Mouse (Mus musculus): Measurements from ENCODE around the gene Gm853. TPM values are rescaled to one million over a fixed set of nuclear protein-coding genes. Genes with fewer than 3 reads are reported as not detected.

Gene Gm853
- 0.84 TPM in 1 of 2 replicates, not detected in the other for polyA plus RNA-seq (2016; fragmentation: Nextera tagmentation; extraction: Ambion mirVana)

DNA sequence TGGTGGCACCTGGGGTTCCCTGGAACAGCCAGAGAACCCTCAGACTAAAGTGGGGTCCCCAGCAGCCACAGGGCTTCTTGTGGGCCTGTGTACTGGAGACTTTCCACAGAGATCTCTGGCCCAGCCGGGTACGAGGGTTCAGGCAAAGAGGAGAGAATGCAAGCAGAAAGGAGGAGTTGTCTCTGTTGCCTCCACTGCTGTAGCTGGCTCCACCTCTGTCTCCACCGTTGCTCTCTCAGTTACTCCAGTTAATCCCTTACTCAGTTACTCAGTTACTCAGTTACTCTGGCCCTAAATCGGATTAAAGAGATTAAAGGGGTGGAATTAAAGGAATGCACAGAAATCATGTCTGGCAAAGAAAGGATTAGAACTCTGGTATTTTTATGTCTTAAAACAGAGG, at the start of gene Gm853:
Gm853 (minus strand) TSS at position 223 of the 400 bp plus-strand sequence.
- Histone ChIP-seq H3K36me3 (no peaks in the 10 kb centered on the region), H3K4me1 (replicated peaks) (no peaks in the 10 kb centered on the region), H3K27me3 (ENCODE audit: insufficient read depth, poor library complexity, severe bottlenecking) (no peaks in the 10 kb centered on the region; the same call in 1 of the 2 replicates), H3K4me3 (no peak within 1 kb of the TSS), H3K27ac (no peak within 1 kb of the TSS), H3K9me3 (no peaks in the 10 kb centered on the region)
- WGBS = 65% methylated on average over 4 of the region's 4 CpGs
- DNase-seq (ENCODE audit: low spot score) = no peak

DNA sequence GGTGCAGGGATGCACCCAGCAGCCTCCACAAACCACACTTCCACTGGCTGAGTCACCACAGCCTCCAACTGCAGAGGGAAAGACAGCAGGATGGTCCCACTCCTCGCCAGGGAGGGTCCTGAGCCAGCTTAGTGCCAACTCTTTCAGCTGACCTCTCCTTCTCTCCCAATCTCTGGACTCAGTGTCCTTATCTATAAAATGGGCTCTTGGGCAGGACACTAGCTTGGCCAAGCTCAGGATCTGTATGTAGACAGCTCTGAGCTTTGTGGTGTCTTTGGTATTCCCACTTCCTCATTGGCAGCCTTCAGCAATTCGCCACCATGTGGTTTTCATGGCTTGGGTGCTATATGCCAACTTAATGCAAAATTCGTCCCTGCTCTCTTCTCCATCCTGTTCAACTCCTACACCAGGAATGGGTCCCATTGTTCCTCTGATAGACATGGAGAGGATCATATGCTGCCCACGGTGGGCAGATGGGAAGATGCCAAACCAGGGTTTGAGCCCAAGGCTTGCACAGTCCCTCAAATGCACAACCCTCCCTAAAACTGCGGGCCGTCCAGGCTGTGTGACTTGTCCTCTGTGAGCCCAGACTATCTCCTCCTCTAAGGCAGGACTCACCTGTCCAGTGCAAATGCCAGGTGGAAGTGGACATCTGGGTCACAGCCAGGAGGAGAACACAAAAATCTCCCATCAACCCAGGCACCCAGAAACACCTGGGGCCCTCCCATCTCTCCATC, 48.6 kb upstream of the Gm853 start:
- Histone ChIP-seq H3K27ac (no peak overlapping the region), H3K36me3 (peaks cover 4% of the 10 kb centered on the region; the same call in 1 of the 2 replicates), H3K27me3 (ENCODE audit: insufficient read depth, poor library complexity, severe bottlenecking) (peaks cover 41% of the 10 kb centered on the region), H3K4me1 (replicated peaks) (peaks cover 54% of the 10 kb centered on the region), H3K9me3 (no peaks in the 10 kb centered on the region), H3K4me3 (no peak overlapping the region)
- DNase-seq (ENCODE audit: low spot score) = no peak
- 86% methylated on average over 6 of the region's 6 CpGs for WGBS

- H3K9me3 ChIP-seq = no peaks in the 10 kb centered on the region
- peaks cover 35% of the 10 kb centered on the region for H3K27me3 ChIP-seq (ENCODE audit: insufficient read depth, poor library complexity, severe bottlenecking)
- no peak overlapping the region for H3K27ac ChIP-seq
- H3K36me3 ChIP-seq = peaks cover 4% of the 10 kb centered on the region; the same call in 1 of the 2 replicates
- no peak for DNase-seq (ENCODE audit: low spot score)
- H3K4me3 ChIP-seq = no peak overlapping the region
- peaks cover 54% of the 10 kb centered on the region for H3K4me1 ChIP-seq (replicated peaks)
- 88% methylated on average over 8 of the region's 8 CpGs for WGBS
Measured at GRCm38 (mm10) chr4:130270089-130270488, 47.9 kb upstream of the Gm853 start.

DNA sequence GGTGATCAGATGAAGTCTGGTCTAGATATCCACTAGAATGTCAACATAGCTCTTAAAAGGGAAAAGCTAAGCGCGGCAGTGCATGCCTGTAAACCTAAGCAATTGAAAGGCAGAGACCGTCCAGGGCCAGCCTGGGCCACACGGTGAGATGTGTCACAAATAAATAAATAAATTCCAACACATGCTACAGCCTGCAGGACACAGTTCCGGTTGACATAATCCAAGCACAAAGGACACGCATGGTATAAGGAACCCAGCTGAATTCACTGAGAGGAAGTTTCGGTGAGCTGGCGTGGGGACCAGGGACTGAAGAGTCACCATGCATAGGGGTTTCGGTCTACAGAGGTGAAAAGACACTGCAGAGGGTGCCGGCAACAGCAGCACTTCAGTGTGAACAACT, 46.5 kb upstream of the Gm853 start:
- peaks cover 54% of the 10 kb centered on the region for H3K4me1 ChIP-seq (replicated peaks)
- WGBS = 89% methylated on average over 10 of the region's 10 CpGs
- peaks cover 9% of the 10 kb centered on the region; the same call in 1 of the 2 replicates for H3K36me3 ChIP-seq
- no peak for DNase-seq (ENCODE audit: low spot score)
- H3K9me3 ChIP-seq = no peaks in the 10 kb centered on the region
- H3K27me3 ChIP-seq (ENCODE audit: insufficient read depth, poor library complexity, severe bottlenecking) = peaks cover 29% of the 10 kb centered on the region
- H3K4me3 ChIP-seq = no peak overlapping the region
- H3K27ac ChIP-seq = no peak overlapping the region

DNA sequence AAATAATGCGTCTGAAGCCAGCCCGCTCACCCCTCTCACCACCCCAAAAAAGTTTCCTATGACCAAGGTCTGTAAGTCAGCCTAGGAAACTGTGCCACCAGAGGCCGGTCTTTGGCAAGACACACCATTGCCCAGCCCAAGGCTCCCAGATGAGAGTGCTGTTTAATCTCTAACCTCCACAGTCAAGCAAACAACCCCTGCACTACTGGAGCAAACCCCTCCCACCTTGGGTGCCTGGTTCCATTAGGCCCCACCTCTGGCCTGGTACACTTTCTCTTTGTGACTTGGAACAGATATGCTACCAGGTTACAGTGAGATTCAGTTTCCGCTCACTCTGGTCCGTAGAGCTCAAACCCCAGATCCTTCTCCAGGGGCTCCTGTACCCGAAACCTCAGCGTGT, 44.9 kb upstream of the Gm853 start:
- Histone ChIP-seq H3K36me3 (peaks cover 25% of the 10 kb centered on the region), H3K4me1 (replicated peaks) (peaks cover 49% of the 10 kb centered on the region), H3K27ac (peak overlapping the region; percentile 46; the same call in 1 of the 2 replicates), H3K9me3 (no peaks in the 10 kb centered on the region), H3K27me3 (ENCODE audit: insufficient read depth, poor library complexity, severe bottlenecking) (peaks cover 24% of the 10 kb centered on the region), H3K4me3 (no peak overlapping the region)
- no peak for DNase-seq (ENCODE audit: low spot score)
- 85% methylated on average over 7 of the region's 7 CpGs for WGBS

DNA sequence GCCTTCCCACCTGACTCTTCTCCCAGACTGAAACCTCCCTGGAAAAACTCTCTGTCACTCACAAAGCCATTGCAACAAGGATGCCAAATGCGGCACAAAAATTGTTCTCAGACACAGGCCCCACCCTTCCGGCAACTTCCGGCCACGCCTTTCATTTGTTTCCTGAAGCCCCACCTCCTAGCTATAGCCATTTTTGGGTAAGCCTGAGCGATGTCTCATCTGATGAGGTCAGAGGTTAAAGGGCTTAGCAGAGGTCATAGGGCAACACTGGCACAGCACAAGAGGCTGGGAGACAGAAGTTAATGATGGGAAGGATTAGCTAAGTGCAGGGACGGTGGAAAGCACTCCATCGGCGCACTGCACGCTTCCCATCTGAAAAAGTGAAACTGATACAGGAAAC, 44.4 kb upstream of the Gm853 start:
- no peak for DNase-seq (ENCODE audit: low spot score)
- Histone ChIP-seq H3K27ac (no peak overlapping the region), H3K36me3 (peaks cover 30% of the 10 kb centered on the region), H3K9me3 (no peaks in the 10 kb centered on the region), H3K4me1 (replicated peaks) (peaks cover 49% of the 10 kb centered on the region), H3K4me3 (no peak overlapping the region), H3K27me3 (ENCODE audit: insufficient read depth, poor library complexity, severe bottlenecking) (peaks cover 24% of the 10 kb centered on the region)
- WGBS = 64% methylated on average over 9 of the region's 9 CpGs

DNA sequence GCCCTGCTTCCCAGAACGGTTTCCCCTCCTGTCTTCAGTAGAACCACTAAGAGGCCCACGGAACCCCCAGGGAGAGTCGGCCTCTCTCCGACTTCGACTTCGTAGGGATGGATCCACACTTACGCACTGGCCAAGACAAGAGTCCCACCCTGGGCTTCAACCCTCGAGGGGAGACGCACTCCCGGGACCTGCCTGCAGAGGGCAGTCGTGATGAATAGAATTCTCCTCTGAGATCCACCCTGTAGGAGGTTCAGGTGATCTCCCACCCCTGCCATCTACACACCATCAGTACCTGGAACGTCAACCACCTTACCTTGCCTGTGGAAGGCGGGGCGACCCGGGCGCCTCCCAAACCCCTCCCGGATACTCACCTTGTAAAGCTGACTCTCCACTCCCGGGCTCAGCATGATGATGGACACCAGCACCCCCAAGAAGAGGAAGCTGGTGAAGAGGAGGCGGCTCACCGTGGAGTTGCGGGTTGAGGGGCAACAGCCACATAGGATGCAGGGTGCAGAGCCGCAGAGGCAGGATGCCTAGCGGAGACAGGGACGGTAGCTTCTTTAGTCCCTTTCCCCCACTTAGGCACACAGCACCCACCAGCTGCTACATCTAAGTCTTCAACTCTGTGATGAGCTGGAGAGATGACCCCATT, 42.6 kb upstream of the Gm853 start:
- 22% methylated on average over 24 of the region's 24 CpGs for WGBS
- peak; percentile 79 for DNase-seq (ENCODE audit: low spot score)
- Histone ChIP-seq H3K4me3 (peak overlapping the region; percentile 14; the same call in 1 of the 2 replicates), H3K36me3 (peaks cover 41% of the 10 kb centered on the region), H3K27me3 (ENCODE audit: insufficient read depth, poor library complexity, severe bottlenecking) (peaks cover 24% of the 10 kb centered on the region), H3K4me1 (replicated peaks) (peaks cover 49% of the 10 kb centered on the region), H3K27ac (peak overlapping the region; percentile 54; the same call in 1 of the 2 replicates), H3K9me3 (no peaks in the 10 kb centered on the region)

GRCm38 (mm10) chr4:130264131-130264530, 41.9 kb upstream of the Gm853 start:
- H3K4me1 ChIP-seq (replicated peaks) = peaks cover 49% of the 10 kb centered on the region
- DNase-seq (ENCODE audit: low spot score) = no peak
- H3K36me3 ChIP-seq = peaks cover 48% of the 10 kb centered on the region
- H3K9me3 ChIP-seq = no peaks in the 10 kb centered on the region
- peak overlapping the region; percentile 54; the same call in 1 of the 2 replicates for H3K27ac ChIP-seq
- 16% methylated on average over 11 of the region's 11 CpGs for WGBS
- H3K4me3 ChIP-seq = peak overlapping the region; percentile 14; the same call in 1 of the 2 replicates
- peaks cover 24% of the 10 kb centered on the region for H3K27me3 ChIP-seq (ENCODE audit: insufficient read depth, poor library complexity, severe bottlenecking)

DNA sequence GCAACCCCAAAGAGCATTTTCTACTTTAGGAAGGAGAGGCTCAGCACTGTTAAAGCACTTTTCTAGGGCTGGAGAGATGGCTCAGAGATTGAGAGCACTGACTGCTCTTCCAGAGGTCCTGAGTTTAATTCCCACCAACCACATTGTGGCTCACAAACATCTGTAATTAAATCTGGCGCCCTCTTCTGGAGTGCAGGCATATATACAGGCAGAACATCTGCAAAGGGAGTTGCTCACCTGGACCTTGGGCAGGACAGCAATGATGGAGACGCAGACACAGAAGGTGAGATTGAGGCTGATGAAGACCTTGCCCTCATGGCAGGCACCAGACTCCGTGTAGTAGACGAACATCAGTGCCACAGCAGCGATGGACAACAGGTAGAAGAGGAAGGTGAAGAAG, 38.2 kb upstream of the Gm853 start:
- H3K4me1 ChIP-seq (replicated peaks) = peaks cover 24% of the 10 kb centered on the region
- no peaks in the 10 kb centered on the region for H3K9me3 ChIP-seq
- peaks cover 18% of the 10 kb centered on the region for H3K27me3 ChIP-seq (ENCODE audit: insufficient read depth, poor library complexity, severe bottlenecking)
- WGBS = 30% methylated on average over 5 of the region's 5 CpGs
- H3K4me3 ChIP-seq = no peak overlapping the region
- no peak overlapping the region for H3K27ac ChIP-seq
- peaks cover 82% of the 10 kb centered on the region for H3K36me3 ChIP-seq
- DNase-seq (ENCODE audit: low spot score) = no peak

GRCm38 (mm10) chr4:130252441-130253157, 30.4 kb upstream of the Gm853 start:
- Histone ChIP-seq H3K27ac (no peak overlapping the region), H3K27me3 (ENCODE audit: insufficient read depth, poor library complexity, severe bottlenecking) (no peaks in the 10 kb centered on the region), H3K4me1 (replicated peaks) (peaks cover 12% of the 10 kb centered on the region; the same call in 1 of the 2 replicates), H3K4me3 (no peak overlapping the region), H3K36me3 (peaks cover 63% of the 10 kb centered on the region), H3K9me3 (no peaks in the 10 kb centered on the region)
- DNase-seq (ENCODE audit: low spot score) = no peak
- WGBS = 64% methylated on average over 8 of the region's 8 CpGs

- peaks cover 12% of the 10 kb centered on the region; the same call in 1 of the 2 replicates for H3K4me1 ChIP-seq (replicated peaks)
- no peak for DNase-seq (ENCODE audit: low spot score)
- H3K27ac ChIP-seq = no peak overlapping the region
- no peaks in the 10 kb centered on the region for H3K9me3 ChIP-seq
- WGBS = 46% methylated on average over 3 of the region's 3 CpGs
- H3K4me3 ChIP-seq = no peak overlapping the region
- H3K27me3 ChIP-seq (ENCODE audit: insufficient read depth, poor library complexity, severe bottlenecking) = 0 out of 2 replicates have a peak, but pooled peaks cover 5% of the 10 kb centered on the region
- H3K36me3 ChIP-seq = peaks cover 55% of the 10 kb centered on the region
Measured at GRCm38 (mm10) chr4:130251763-130252162, 29.6 kb upstream of the Gm853 start.

DNA sequence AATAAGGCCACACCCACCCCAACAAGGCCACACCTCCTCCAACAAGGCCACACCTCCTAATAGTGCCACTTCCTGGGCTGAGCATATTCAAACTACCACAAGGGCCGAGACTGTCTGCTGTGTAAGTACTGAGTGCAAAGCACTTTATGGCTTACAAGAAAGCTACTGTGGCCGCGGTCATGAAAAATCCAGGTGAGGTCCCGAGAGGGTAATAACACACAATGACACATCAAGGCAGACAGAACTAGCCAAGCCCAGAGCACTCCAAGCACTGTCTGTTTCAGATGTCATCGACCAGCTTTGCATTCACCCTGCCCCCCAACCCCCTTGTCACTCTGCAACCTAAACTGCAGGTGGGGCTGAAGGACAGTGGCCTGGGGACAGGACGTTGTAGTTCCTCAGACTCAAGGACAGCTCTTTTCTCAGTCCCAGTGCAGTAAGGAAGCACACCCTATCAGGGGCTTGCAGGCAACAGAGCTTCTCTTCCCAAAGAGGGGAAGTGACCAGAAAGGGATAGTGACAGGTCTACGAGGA, 29.0 kb upstream of the Gm853 start:
- 45% methylated on average over 7 of the region's 7 CpGs for WGBS
- peaks cover 12% of the 10 kb centered on the region; the same call in 1 of the 2 replicates for H3K4me1 ChIP-seq (replicated peaks)
- H3K27ac ChIP-seq = no peak overlapping the region
- H3K27me3 ChIP-seq (ENCODE audit: insufficient read depth, poor library complexity, severe bottlenecking) = 0 out of 2 replicates have a peak, but pooled peaks cover 7% of the 10 kb centered on the region
- H3K9me3 ChIP-seq = no peaks in the 10 kb centered on the region
- H3K4me3 ChIP-seq = no peak overlapping the region
- no peak for DNase-seq (ENCODE audit: low spot score)
- peaks cover 50% of the 10 kb centered on the region for H3K36me3 ChIP-seq
